Mouse (Mus musculus) embryonic facial prominence, embryonic 15.5 days (tissue): ENCODE measurements around the gene Phc1. TPM values are rescaled to one million over a fixed set of nuclear protein-coding genes. Genes with fewer than 3 reads are reported as not detected.

Source experiments
- ATAC-seq: fragments of 200-750 bp; cut with Nextera tagmentation; 2 replicates; pipeline ENCODE4 v1.8.0; 2017; ENCODE audit warnings: low read depth, moderate TSS enrichment; ENCODE audit not compliant: insufficient number of reproducible peaks, low FRiP score, low TSS enrichment
- H3K27ac ChIP-seq: fragments of 300-500 bp; sonication (generic); replicated peaks from 2 replicates; pipeline ENCODE4 v1.5.1; 2015; ENCODE audit warnings: mild to moderate bottlenecking, inconsistent platforms
- H3K27me3 ChIP-seq: fragments of 300-500 bp; sonication (generic); 2 replicates; pipeline ENCODE4 v1.6.1; 2015; ENCODE audit warnings: inconsistent platforms
- H3K36me3 ChIP-seq: fragments of 300-500 bp; sonication (generic); 2 replicates; pipeline ENCODE4 v1.6.1; 2015; ENCODE audit warnings: mild to moderate bottlenecking, inconsistent platforms
- H3K4me1 ChIP-seq: fragments of 300-500 bp; sonication (generic); 2 replicates; pipeline ENCODE4 v1.6.1; 2015; ENCODE audit warnings: inconsistent platforms
- H3K4me2 ChIP-seq: fragments of 300-500 bp; sonication (generic); replicated peaks from 2 replicates; pipeline ENCODE4 v1.6.1; 2015; ENCODE audit warnings: mild to moderate bottlenecking, inconsistent platforms
- H3K4me3 ChIP-seq: fragments of 300-500 bp; sonication (generic); replicated peaks from 2 replicates; pipeline ENCODE4 v1.5.1; 2015; ENCODE audit warnings: mild to moderate bottlenecking, inconsistent platforms
- H3K9ac ChIP-seq: fragments of 300-500 bp; sonication (generic); 2 replicates; pipeline ENCODE4 v1.6.1; 2015; ENCODE audit warnings: inconsistent platforms
- H3K9me3 ChIP-seq: fragments of 300-500 bp; sonication (generic); replicated peaks from 2 replicates; pipeline ENCODE4 v1.6.1; 2016; ENCODE audit warnings: inconsistent platforms
- WGBS: fragments of 180-500 bp; shearing (Covaris S2); methylation state at CpG from one replicate; pipeline ENCODE4 v1.1.7; 2015; 5-methylcytosine and 5-hydroxymethylcytosine counted together
- polyA plus RNA-seq: library from polyadenylated mRNA; unstranded; fragments of >200 nt; fragmentation: Nextera tagmentation; extraction: Ambion mirVana; gene quantifications from 2 replicates; pipeline ENCODE4 v1.2.1, GENCODE M21; 2015

The Phc1 gene
- polyA plus RNA-seq, 1 experiment from 2014 or later, result 19.6 TPM

DNA sequence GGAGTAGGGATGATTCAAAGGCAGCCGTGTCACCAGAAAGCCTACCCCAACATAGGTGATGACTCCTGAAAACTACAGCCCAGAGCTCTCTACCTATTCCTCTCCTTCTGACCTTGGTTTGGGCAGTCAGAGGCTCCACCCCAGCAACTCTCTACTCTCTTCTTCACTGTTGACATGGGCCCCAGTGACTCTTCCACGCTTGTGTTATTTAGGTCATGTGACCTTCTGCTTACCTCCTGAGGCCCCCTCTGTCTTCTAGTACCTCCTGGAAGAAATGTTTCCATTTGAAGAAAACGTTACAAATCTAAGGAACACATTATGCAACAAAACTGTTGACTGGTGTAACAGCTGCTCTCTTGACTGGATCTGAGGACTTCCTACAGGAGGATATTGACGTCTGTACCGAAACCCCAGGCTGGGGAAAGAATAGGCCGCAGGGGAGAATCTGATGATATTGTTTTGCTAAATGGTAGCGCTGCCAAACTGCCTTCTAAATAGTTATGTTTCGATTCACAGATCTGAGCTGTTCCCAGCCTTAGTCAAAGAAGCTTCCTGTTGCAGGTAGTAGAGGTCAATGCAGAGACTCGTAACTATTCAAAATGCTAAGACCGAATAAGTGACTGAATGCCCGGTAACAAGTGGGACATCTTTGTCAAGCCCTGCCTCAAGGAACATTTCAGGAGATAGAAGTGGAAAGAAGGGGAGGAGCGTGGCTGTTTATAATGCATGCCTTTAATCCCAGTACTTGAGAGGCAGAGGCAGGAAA, 35.4 kb downstream of the Phc1 start:
- no peak overlapping the region for H3K27ac ChIP-seq
- ATAC-seq, result no peak

DNA sequence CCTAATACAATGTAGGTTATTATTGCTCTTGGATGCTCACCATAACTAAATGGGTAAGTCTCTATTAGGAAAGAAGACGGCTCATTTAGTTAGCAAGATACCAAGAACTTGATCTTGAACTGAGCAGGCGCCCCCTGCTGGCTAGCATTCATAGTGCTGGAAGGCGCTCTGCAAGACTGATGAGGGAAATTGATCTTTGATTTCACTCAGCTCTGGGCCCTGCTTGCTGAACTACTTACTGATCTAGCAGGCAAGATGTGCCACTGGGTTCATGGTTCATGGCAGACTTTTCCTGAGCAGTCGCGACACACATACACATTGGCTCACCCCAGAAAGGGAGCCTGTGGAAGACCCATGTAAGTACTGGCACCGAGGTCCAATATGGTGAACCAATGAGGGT, 36.0 kb downstream of the Phc1 start:
- no peak overlapping the region for H3K27ac ChIP-seq
- WGBS, result 35% methylated on average over 6 of the region's 6 CpGs

More for the DNA sequence above, 35.4 kb downstream of the Phc1 start:
- Histone ChIP-seq H3K4me3 (no peak overlapping the region), H3K9me3 (no peaks in the 10 kb centered on the region), H3K27me3 (no peaks in the 10 kb centered on the region), H3K36me3 (no peaks in the 10 kb centered on the region), H3K4me2 (no peak overlapping the region), H3K4me1 (peaks cover 12% of the 10 kb centered on the region), H3K9ac (no peak overlapping the region)
- WGBS, result 78% methylated on average over 12 of the region's 12 CpGs

GRCm38 (mm10) chr6:122303526-122303925, 36.8 kb downstream of the Phc1 start:
- Histone ChIP-seq H3K4me3 (no peak overlapping the region), H3K27me3 (no peaks in the 10 kb centered on the region), H3K4me2 (no peak overlapping the region), H3K27ac (no peak overlapping the region), H3K4me1 (0 out of 2 replicates have a peak, but pooled peaks cover 7% of the 10 kb centered on the region), H3K9ac (no peak overlapping the region), H3K9me3 (no peaks in the 10 kb centered on the region), H3K36me3 (no peaks in the 10 kb centered on the region)
- WGBS, result 64% methylated on average over 9 of the region's 9 CpGs
- no peak for ATAC-seq

More for the DNA sequence above, 36.0 kb downstream of the Phc1 start:
- Histone ChIP-seq H3K4me2 (no peak overlapping the region), H3K9me3 (no peaks in the 10 kb centered on the region), H3K4me1 (0 out of 2 replicates have a peak, but pooled peaks cover 7% of the 10 kb centered on the region), H3K36me3 (no peaks in the 10 kb centered on the region), H3K27me3 (no peaks in the 10 kb centered on the region), H3K4me3 (no peak overlapping the region), H3K9ac (no peak overlapping the region)
- no peak for ATAC-seq

DNA sequence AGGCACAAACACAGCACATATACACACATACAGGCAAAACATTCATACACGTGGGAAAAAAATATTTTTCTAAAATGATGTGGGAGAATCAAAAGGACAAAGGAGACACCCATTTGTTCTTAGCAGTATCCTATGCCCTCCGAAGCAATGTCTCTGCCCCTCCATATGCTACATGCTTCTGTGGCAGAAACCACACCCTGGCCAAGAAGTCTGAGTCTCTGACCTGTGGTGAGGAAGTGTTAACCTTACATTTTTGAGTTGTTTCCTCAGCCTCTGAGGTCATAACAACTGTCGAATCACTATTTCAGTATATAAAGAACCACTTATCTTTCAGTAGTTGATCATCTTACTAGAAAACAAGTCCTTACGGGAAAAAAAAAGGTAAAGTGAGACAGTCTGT, 37.7 kb downstream of the Phc1 start:
- WGBS, result 83% methylated on average over 4 of the region's 4 CpGs
- Histone ChIP-seq H3K27ac (no peak overlapping the region), H3K4me1 (0 out of 2 replicates have a peak, but pooled peaks cover 11% of the 10 kb centered on the region), H3K4me3 (no peak overlapping the region), H3K4me2 (no peak overlapping the region), H3K36me3 (no peaks in the 10 kb centered on the region), H3K27me3 (no peaks in the 10 kb centered on the region), H3K9ac (no peak overlapping the region), H3K9me3 (no peaks in the 10 kb centered on the region)
- ATAC-seq, result no peak

DNA sequence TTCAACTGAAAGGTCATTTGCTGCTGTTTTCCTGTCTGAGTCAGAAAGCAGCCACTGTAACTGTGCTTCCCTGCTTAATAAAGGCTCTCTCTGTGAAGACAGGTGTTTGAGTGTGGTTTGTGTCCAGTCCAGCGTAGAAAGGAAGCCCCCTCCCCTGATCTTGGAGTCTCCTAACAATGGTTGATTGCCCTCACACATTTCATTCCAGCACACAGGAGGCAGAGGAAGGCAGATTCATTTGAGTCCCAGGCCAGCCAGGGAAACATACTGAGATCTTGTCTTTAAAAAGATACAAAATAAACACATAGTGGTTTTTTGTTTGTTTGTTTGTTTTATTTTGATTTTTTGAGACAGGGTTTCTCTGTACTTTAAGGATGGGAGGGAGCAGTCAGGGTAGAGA, 38.2 kb downstream of the Phc1 start:
- H3K4me1 ChIP-seq, result 0 out of 2 replicates have a peak, but pooled peaks cover 11% of the 10 kb centered on the region
- no peaks in the 10 kb centered on the region for H3K9me3 ChIP-seq
- H3K4me3 ChIP-seq, result no peak overlapping the region
- no peak overlapping the region for H3K9ac ChIP-seq
- 61% methylated on average over 1 of the region's 1 CpGs for WGBS
- no peak overlapping the region for H3K27ac ChIP-seq
- no peaks in the 10 kb centered on the region for H3K36me3 ChIP-seq
- no peak overlapping the region for H3K4me2 ChIP-seq
- ATAC-seq, result no peak
- H3K27me3 ChIP-seq, result no peaks in the 10 kb centered on the region

- no peaks in the 10 kb centered on the region for H3K36me3 ChIP-seq
- no peak overlapping the region for H3K27ac ChIP-seq
- no peak overlapping the region for H3K9ac ChIP-seq
- 0 out of 2 replicates have a peak, but pooled peaks cover 11% of the 10 kb centered on the region for H3K4me1 ChIP-seq
- ATAC-seq, result no peak
- H3K4me2 ChIP-seq, result no peak overlapping the region
- no peaks in the 10 kb centered on the region for H3K27me3 ChIP-seq
- H3K4me3 ChIP-seq, result no peak overlapping the region
- H3K9me3 ChIP-seq, result no peaks in the 10 kb centered on the region
- 59% methylated on average over 3 of the region's 3 CpGs for WGBS
Measured at GRCm38 (mm10) chr6:122299621-122300133, 40.7 kb downstream of the Phc1 start.

GRCm38 (mm10) chr6:122298223-122298609, 42.1 kb downstream of the Phc1 start:
- Histone ChIP-seq H3K36me3 (no peaks in the 10 kb centered on the region), H3K27me3 (no peaks in the 10 kb centered on the region), H3K4me1 (0 out of 2 replicates have a peak, but pooled peaks cover 4% of the 10 kb centered on the region), H3K4me2 (peak overlapping the region; percentile 64; the same call in 1 of the 2 replicates), H3K9me3 (no peaks in the 10 kb centered on the region), H3K27ac (no peak overlapping the region), H3K4me3 (no peak overlapping the region), H3K9ac (no peak overlapping the region)
- 46% methylated on average over 3 of the region's 4 CpGs for whole genome bisulfite sequencing
- ATAC-seq, result no peak

DNA sequence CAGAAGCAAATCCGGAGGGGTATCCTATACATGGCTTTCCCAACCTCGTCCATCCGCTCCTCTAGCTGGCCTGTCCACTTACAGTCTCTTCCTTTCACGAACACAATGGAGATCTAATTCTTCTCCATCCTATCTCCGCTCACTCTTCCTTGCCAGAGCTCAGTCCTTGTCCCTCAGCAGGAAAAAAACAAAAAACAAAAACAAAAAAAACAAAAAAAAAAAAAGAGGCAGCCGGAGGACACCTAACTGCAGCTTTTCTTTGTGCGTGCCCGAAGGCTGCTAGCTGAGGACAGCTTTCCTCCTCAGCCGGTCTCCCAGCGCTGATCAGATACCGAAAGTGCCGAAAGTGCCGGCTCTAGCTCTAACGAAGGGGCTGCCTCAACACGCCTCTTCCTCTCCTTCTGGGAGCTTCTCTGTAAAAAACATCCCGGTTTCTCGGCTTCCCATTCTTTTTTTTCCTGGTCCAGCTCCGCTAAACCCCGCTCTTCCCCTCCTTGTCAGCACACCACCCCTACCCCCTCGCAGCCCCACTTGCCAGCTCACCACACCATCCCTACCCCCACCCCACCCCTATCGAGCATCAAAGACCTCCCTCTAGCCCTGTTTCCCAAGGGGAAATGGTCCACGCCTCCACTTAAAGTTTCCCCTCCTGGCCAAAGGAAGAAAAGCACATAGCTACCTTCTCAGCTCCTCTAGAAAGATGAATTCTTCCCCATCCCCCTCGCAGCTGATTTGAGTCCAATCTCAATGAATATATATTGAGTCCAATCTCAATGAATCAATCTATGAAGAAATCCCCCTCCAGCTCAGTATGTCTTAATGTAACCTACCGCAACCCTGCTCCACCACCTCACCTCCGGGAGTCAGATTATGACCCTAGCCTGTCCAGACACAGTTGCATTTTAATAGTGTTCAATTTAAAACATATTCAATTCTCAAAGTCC, 42.8 kb downstream of the Phc1 start:
- H3K9ac ChIP-seq, result peak overlapping the region; percentile 33
- WGBS, result 5% methylated on average over 25 of the region's 25 CpGs
- peak overlapping the region; percentile 50 for H3K4me3 ChIP-seq
- H3K27me3 ChIP-seq, result no peaks in the 10 kb centered on the region
- no peaks in the 10 kb centered on the region for H3K9me3 ChIP-seq
- H3K36me3 ChIP-seq, result no peaks in the 10 kb centered on the region
- peak overlapping the region; percentile 64 for H3K4me2 ChIP-seq
- H3K27ac ChIP-seq, result peak overlapping the region; percentile 51; the same call in 1 of the 2 replicates
- 0 out of 2 replicates have a peak, but pooled peaks have one; percentile 24 for ATAC-seq
- H3K4me1 ChIP-seq, result 0 out of 2 replicates have a peak, but pooled peaks cover 4% of the 10 kb centered on the region

DNA sequence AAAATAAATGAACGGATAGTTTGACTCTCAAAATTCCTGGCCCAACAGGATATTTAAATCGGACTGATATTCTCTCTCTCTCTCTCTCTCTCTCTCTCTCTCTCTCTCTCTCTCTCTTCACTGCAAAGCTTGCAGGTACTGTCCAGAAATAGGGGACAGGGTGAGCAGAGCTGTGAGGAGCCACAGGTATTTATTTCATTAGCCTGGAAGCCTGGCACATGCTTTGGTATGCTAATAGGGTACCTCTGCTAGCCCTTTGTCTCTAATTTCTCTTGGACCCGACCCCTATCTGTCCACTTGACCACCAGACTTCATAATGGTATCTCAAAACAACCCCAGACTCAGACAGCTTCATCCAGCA, 43.5 kb downstream of the Phc1 start:
- Histone ChIP-seq H3K4me3 (peak overlapping the region; percentile 50), H3K9me3 (no peaks in the 10 kb centered on the region), H3K27ac (0 out of 2 replicates have a peak overlapping the region, but pooled peaks have one; percentile 51), H3K36me3 (no peaks in the 10 kb centered on the region), H3K27me3 (no peaks in the 10 kb centered on the region), H3K4me2 (peak overlapping the region; percentile 64), H3K9ac (peak overlapping the region; percentile 33; the same call in 1 of the 2 replicates), H3K4me1 (peaks cover 4% of the 10 kb centered on the region; the same call in 1 of the 2 replicates)
- 29% methylated on average over 3 of the region's 3 CpGs for WGBS
- no peak for ATAC-seq

DNA sequence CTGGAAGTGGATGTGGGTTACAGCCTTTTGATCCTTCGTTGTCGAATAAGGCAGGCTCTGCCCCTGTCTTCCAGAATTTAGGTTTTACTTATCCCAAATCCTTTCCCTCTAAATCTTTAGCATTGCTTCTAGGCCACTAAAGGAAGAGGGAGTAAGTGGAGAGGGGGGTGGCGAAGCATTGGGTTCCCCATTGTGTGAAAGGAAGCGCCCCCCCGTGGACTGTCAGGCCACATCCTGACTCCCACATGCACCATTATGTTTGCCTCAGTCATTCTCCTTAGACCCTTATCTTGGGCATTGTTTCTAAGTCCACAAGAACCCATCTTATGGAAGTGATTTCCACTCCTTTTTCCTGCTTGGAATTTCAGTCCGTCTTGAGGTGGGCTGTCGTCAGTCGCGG, 45.1 kb downstream of the Phc1 start:
- ATAC-seq, result no peak
- H3K27me3 ChIP-seq, result no peaks in the 10 kb centered on the region
- WGBS, result 53% methylated on average over 9 of the region's 9 CpGs
- H3K36me3 ChIP-seq, result no peaks in the 10 kb centered on the region
- no peak overlapping the region for H3K27ac ChIP-seq
- H3K4me2 ChIP-seq, result no peak overlapping the region
- H3K9ac ChIP-seq, result no peak overlapping the region
- H3K4me1 ChIP-seq, result peaks cover 4% of the 10 kb centered on the region; the same call in 1 of the 2 replicates
- H3K9me3 ChIP-seq, result no peaks in the 10 kb centered on the region
- H3K4me3 ChIP-seq, result no peak overlapping the region

DNA sequence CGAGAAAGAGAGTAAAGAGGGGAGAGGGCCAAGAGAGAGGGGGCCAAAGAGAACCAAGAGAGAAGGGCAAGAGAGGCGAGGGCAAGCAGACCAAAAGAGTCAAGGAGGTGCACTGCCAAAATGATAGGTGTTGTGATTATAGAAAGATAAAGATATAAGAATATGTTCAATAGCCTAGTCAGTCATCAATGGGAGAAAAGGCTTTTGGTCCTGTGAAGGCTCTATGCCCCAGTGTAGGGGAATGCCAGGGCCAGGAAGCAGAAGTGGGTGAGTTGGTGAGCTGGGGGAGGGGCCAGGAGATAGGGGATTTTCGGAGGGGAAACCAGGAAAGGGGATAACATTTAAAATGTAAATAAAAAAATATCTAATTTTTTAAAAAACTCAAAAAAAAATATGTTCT, 46.1 kb downstream of the Phc1 start:
- ATAC-seq, result no peak
- WGBS, result 73% methylated on average over 3 of the region's 3 CpGs

More for the DNA sequence above, 46.1 kb downstream of the Phc1 start:
- no peaks in the 10 kb centered on the region for H3K27me3 ChIP-seq
- no peak overlapping the region for H3K9ac ChIP-seq
- no peak overlapping the region for H3K4me2 ChIP-seq
- no peak overlapping the region for H3K4me3 ChIP-seq
- H3K27ac ChIP-seq, result no peak overlapping the region
- H3K4me1 ChIP-seq, result peaks cover 4% of the 10 kb centered on the region; the same call in 1 of the 2 replicates
- no peaks in the 10 kb centered on the region for H3K9me3 ChIP-seq
- no peaks in the 10 kb centered on the region for H3K36me3 ChIP-seq
